Mouse (Mus musculus) myocyte (in vitro differentiated cells): ENCODE measurements around the gene Nr1d1. TPM values are rescaled to one million over a fixed set of nuclear protein-coding genes. Genes with fewer than 3 reads are reported as not detected.

Source experiments
- H3K27me3 ChIP-seq: one replicate; pipeline ENCODE4 v1.6.1; 2011; ENCODE audit not compliant: control insufficient read depth, insufficient read depth, insufficient read length
- H3K36me3 ChIP-seq: one replicate; pipeline ENCODE4 v1.6.1; 2011; ENCODE audit not compliant: control insufficient read depth, insufficient read depth
- H3K4me2 ChIP-seq: one replicate; pipeline ENCODE4 v1.6.1; 2011; ENCODE audit warnings: low read depth, control low read depth
- H3K4me3 ChIP-seq: one replicate; pipeline ENCODE4 v1.5.1; 2011; ENCODE audit warnings: mild to moderate bottlenecking, control low read depth, moderate library complexity
- H3K79me2 ChIP-seq: one replicate; pipeline ENCODE4 v1.6.1; 2011; ENCODE audit not compliant: control insufficient read depth, insufficient read depth
- H3ac ChIP-seq: one replicate; pipeline ENCODE4 v1.6.1; 2011; ENCODE audit not compliant: control insufficient read depth, insufficient read length
- CEBPB ChIP-seq: IDR thresholded peaks from 2 replicates; pipeline ENCODE4 v1.6.1; 2011; ENCODE audit warnings: mild to moderate bottlenecking, moderate library complexity; ENCODE audit not compliant: poor library complexity, insufficient read depth, severe bottlenecking
- E2F4 ChIP-seq: IDR thresholded peaks from one replicate; pipeline ENCODE4 v1.6.1; 2011; ENCODE audit warnings: mild to moderate bottlenecking, control low read depth, moderate library complexity; ENCODE audit not compliant: insufficient read depth
- MAX ChIP-seq: IDR thresholded peaks from one replicate; pipeline ENCODE4 v1.6.1; 2011; ENCODE audit warnings: low read depth, mild to moderate bottlenecking, control low read depth
- MYOD1 ChIP-seq, 3 experiments: IDR thresholded peaks; one replicate each; pipeline ENCODE4 v1.6.1; 2011; ENCODE audit warnings: control low read depth in 2 of 3, low read depth in 2 of 3, mild to moderate bottlenecking in 2 of 3, moderate library complexity in 1 of 3; ENCODE audit not compliant: insufficient read length in 2 of 3, control insufficient read depth in 1 of 3
- MYOG ChIP-seq, 3 experiments: IDR thresholded peaks; one replicate each; pipeline ENCODE4 v1.6.1; 2011; ENCODE audit warnings: control low read depth in 2 of 3, low read depth in 2 of 3, mild to moderate bottlenecking in 2 of 3; ENCODE audit not compliant: insufficient read length in 2 of 3, control insufficient read depth in 1 of 3, insufficient read depth in 1 of 3
- POLR2A ChIP-seq: IDR thresholded peaks from one replicate; pipeline ENCODE4 v1.6.1; 2011; ENCODE audit warnings: low read depth, mild to moderate bottlenecking, control low read depth, moderate library complexity; ENCODE audit not compliant: insufficient read length
- POLR2AphosphoS2 ChIP-seq: IDR thresholded peaks from one replicate; pipeline ENCODE4 v1.6.1; 2011; ENCODE audit warnings: low read depth, control low read depth; ENCODE audit not compliant: insufficient read length
- REST ChIP-seq: IDR thresholded peaks from one replicate; pipeline ENCODE4 v1.6.1; 2011; ENCODE audit warnings: mild to moderate bottlenecking, control low read depth, moderate library complexity; ENCODE audit not compliant: insufficient read depth, insufficient read length
- SRF ChIP-seq: IDR thresholded peaks from one replicate; pipeline ENCODE4 v1.6.1; 2011; ENCODE audit warnings: low read depth; ENCODE audit not compliant: control insufficient read depth, insufficient read length
- TCF12 ChIP-seq: IDR thresholded peaks from one replicate; pipeline ENCODE4 v1.6.1; 2011; ENCODE audit warnings: mild to moderate bottlenecking, control low read depth; ENCODE audit not compliant: poor library complexity, insufficient read depth, severe bottlenecking
- TCF3 ChIP-seq: IDR thresholded peaks from one replicate; pipeline ENCODE4 v1.6.1; 2011; ENCODE audit warnings: low read depth, control low read depth; ENCODE audit not compliant: insufficient read length
- USF1 ChIP-seq: IDR thresholded peaks from one replicate; pipeline ENCODE4 v1.6.1; 2011; ENCODE audit warnings: low read depth, mild to moderate bottlenecking, control low read depth, moderate library complexity
- polyA plus RNA-seq: library from polyadenylated mRNA; unstranded; fragments of >200 nt; fragmentation: generic; extraction: Trizol; gene quantifications from one replicate; pipeline ENCODE4 v1.2.1, GENCODE M21; 2012; ENCODE audit warnings: missing spikeins

The Nr1d1 gene
- polyA plus RNA-seq, 1 experiment: 49.1 TPM

DNA sequence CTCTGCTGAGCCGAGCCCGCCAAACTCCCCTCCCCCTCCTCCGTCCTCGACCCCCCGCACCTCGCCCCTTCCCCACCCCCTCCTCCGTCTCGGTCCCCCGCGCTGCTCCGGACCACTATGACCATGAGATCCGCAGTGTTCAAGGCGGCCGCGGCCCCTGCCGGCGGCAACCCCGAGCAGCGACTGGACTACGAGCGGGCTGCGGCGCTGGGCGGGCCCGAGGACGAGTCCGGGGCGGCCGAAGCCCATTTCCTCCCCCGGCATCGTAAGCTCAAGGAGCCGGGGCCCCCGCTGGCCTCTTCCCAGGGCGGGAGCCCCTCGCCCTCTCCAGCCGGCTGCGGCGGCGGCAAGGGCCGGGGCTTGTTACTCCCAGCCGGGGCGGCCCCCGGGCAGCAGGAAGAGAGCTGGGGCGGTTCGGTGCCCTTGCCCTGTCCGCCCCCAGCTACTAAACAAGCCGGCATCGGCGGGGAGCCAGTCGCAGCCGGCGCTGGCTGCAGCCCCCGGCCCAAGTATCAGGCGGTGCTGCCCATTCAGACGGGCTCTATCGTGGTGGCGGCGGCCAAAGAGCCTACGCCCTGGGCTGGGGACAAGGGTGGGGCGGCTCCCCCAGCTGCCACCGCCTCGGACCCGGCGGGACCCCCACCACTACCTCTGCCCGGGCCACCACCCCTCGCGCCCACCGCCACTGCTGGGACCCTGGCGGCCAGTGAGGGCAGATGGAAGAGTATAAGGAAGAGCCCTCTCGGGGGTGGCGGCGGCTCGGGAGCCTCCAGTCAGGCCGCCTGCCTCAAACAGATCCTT, 20.8 kb upstream of the Nr1d1 start:
- Histone ChIP-seq H3K4me2 (peak overlapping the region; percentile 95), H3ac (peak overlapping the region; percentile 71), H3K36me3 (peaks cover 6% of the 10 kb centered on the region), H3K79me2 (peaks cover 46% of the 10 kb centered on the region), H3K4me3 (peak overlapping the region; percentile 89), H3K27me3 (no peaks in the 10 kb centered on the region)
- TF ChIP-seq E2F4: peak; percentile 6
- TF ChIP-seq POLR2A: peak; percentile 33
- no peak for TF ChIP-seq SRF

DNA sequence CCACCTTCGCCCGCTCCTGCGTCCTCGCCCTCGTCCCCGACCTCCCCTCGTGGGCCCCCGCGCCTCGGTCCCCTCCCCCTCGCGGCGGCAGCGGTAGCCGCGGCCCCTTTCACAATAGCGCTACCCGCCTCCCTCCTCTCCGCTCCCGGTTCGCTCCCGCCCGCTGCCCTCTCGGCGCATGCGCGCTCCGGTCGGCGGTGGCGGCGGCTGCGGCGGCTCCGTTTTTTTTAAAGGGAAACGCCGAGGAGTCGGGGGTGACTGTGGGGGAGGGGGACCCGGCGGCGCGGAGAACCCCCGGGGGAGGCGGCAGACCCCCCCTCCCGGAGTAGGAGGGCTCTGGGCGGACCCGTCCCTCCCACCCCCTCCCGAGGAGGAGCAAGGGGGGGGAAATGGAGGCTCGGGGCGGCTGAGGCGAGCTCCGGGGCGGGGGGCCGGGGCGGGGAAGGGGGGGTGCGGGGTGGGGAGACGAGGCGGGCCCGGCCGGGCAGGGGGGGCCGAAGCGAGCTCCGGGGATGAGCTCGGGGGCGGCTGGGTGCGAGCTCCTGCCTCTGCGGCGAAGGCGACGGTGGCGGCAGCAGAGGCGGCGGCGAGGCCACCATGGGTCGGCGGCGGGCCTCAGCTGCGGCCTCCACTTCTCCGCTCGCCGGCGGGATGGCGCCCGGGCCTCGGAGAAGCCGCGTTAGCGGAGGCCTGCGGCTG, 20.0 kb upstream of the Nr1d1 start, which contains the start of gene Msl1:
Gene Msl1 (plus strand): TSS at position 502 of the 699 bp plus-strand sequence.
- Histone ChIP-seq H3K36me3 (peaks cover 3% of the 10 kb centered on the region), H3K4me3 (peak within 1 kb of the TSS; percentile 89), H3K4me2 (peak within 1 kb of the TSS; percentile 95), H3K27me3 (no peaks in the 10 kb centered on the region), H3K79me2 (peaks cover 39% of the 10 kb centered on the region), H3ac (peak within 1 kb of the TSS; percentile 71)
- TF ChIP-seq POLR2AphosphoS2 (peak; percentile 57), E2F4 (no peak), CEBPB (peak; percentile 37; the same call in 1 of the 2 replicates), USF1 (no peak), TCF12 (no peak), TCF3 (peak; percentile 15), POLR2A (peak; percentile 82), MYOD1 (IDR thresholded peaks at IDR 0.05; ENCODE audit: control insufficient read depth in 1 of 3, insufficient read length in 2 of 3, low read depth in 2 of 3) (no peak), SRF (no peak), MAX (no peak), REST (no peak), MYOG (IDR thresholded peaks at IDR 0.05; ENCODE audit: control insufficient read depth in 1 of 3, insufficient read depth in 1 of 3, insufficient read length in 2 of 3, low read depth in 2 of 3) (peak in 1 of 3 experiments; percentile 6)

DNA sequence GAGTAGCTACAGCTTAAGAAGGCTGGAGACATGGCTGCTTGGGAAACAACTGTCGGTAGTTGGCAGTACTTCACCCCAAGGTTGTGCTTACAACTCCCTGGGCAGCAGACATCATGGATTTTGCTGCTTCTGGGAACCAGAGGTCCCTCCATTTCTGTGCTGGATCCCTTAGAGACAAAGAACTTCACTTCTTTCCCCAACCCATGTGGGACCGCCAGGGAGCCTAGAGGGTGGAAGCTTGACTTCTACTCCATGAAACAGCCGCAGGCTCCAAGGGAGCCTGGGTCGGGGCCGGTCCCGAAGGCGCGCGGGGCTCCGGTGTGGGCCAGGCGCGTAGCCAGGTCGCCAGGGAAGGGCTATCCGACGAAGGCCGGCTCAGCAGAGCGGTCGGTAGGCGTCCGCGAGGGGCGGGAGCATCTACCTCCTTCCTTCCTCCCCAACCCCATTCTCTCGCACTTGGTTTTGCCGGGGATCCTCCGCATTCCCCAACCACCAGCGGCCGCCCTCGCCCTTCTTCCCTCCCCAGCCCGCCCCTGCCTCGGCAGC, 19.4 kb upstream of the Nr1d1 start:
- Histone ChIP-seq H3K36me3 (no peaks in the 10 kb centered on the region), H3K4me2 (peak overlapping the region; percentile 74), H3K4me3 (peak overlapping the region; percentile 89), H3ac (peak overlapping the region; percentile 71), H3K79me2 (peaks cover 34% of the 10 kb centered on the region), H3K27me3 (no peaks in the 10 kb centered on the region)
- TF ChIP-seq REST: no peak
- no peak for TF ChIP-seq USF1
- TF ChIP-seq E2F4: no peak
- no peak for TF ChIP-seq POLR2A
- TF ChIP-seq CEBPB: no peak
- no peak for TF ChIP-seq POLR2AphosphoS2
- TF ChIP-seq MYOG (IDR thresholded peaks at IDR 0.05; ENCODE audit: control insufficient read depth in 1 of 3, insufficient read depth in 1 of 3, insufficient read length in 2 of 3, low read depth in 2 of 3): no peak
- no peak for TF ChIP-seq MYOD1 (IDR thresholded peaks at IDR 0.05; ENCODE audit: control insufficient read depth in 1 of 3, insufficient read length in 2 of 3, low read depth in 2 of 3)
- TF ChIP-seq SRF: no peak
- TF ChIP-seq MAX: no peak
- TF ChIP-seq TCF12: no peak
- TF ChIP-seq TCF3: no peak

DNA sequence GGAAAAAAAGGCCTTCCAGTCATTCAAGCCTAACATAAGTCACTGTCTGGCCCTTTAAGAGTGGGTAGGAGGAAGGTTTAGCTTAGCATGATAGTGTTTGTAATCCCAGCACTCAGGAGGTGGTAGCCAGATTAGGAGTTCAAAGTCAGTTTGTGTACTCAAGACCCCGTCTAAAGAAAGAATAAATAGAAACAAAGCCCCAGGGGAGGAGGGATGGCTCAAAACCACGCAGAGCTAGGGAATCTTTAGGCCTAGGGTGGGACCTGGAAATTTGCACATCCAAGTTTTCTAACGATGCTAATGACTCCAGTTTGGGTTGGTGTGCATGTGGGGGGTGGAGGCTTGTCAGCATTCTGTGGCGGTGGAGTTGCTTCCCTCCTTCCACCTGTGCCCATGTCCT, 16.9 kb upstream of the Nr1d1 start:
- Histone ChIP-seq H3K79me2 (peaks cover 9% of the 10 kb centered on the region), H3ac (no peak overlapping the region), H3K4me3 (no peak overlapping the region), H3K27me3 (no peaks in the 10 kb centered on the region), H3K4me2 (no peak overlapping the region), H3K36me3 (no peaks in the 10 kb centered on the region)
- no peak for TF ChIP-seq TCF12
- no peak for TF ChIP-seq POLR2AphosphoS2
- TF ChIP-seq REST: no peak
- no peak for TF ChIP-seq USF1
- TF ChIP-seq SRF: no peak
- no peak for TF ChIP-seq TCF3
- no peak for TF ChIP-seq MYOG (IDR thresholded peaks at IDR 0.05; ENCODE audit: control insufficient read depth in 1 of 3, insufficient read depth in 1 of 3, insufficient read length in 2 of 3, low read depth in 2 of 3)
- no peak for TF ChIP-seq CEBPB
- no peak for TF ChIP-seq POLR2A
- TF ChIP-seq E2F4: no peak
